Mouse (Mus musculus) myocyte (in vitro differentiated cells): ENCODE data around the gene Glis3.

Source experiments
- CEBPB ChIP-seq: IDR thresholded peaks from 2 replicates; pipeline ENCODE4 v1.6.1; 2011; ENCODE audit warnings: mild to moderate bottlenecking, moderate library complexity; ENCODE audit not compliant: poor library complexity, insufficient read depth, severe bottlenecking
- MYOG ChIP-seq, 3 experiments: IDR thresholded peaks; one replicate each; pipeline ENCODE4 v1.6.1; 2011; ENCODE audit warnings: control low read depth in 2 of 3, low read depth in 2 of 3, mild to moderate bottlenecking in 2 of 3; ENCODE audit not compliant: insufficient read length in 2 of 3, control insufficient read depth in 1 of 3, insufficient read depth in 1 of 3
- POLR2A ChIP-seq: IDR thresholded peaks from one replicate; pipeline ENCODE4 v1.6.1; 2011; ENCODE audit warnings: low read depth, mild to moderate bottlenecking, control low read depth, moderate library complexity; ENCODE audit not compliant: insufficient read length
- POLR2AphosphoS2 ChIP-seq: IDR thresholded peaks from one replicate; pipeline ENCODE4 v1.6.1; 2011; ENCODE audit warnings: low read depth, control low read depth; ENCODE audit not compliant: insufficient read length
- REST ChIP-seq: IDR thresholded peaks from one replicate; pipeline ENCODE4 v1.6.1; 2011; ENCODE audit warnings: mild to moderate bottlenecking, control low read depth, moderate library complexity; ENCODE audit not compliant: insufficient read depth, insufficient read length
- USF1 ChIP-seq: IDR thresholded peaks from one replicate; pipeline ENCODE4 v1.6.1; 2011; ENCODE audit warnings: low read depth, mild to moderate bottlenecking, control low read depth, moderate library complexity

DNA sequence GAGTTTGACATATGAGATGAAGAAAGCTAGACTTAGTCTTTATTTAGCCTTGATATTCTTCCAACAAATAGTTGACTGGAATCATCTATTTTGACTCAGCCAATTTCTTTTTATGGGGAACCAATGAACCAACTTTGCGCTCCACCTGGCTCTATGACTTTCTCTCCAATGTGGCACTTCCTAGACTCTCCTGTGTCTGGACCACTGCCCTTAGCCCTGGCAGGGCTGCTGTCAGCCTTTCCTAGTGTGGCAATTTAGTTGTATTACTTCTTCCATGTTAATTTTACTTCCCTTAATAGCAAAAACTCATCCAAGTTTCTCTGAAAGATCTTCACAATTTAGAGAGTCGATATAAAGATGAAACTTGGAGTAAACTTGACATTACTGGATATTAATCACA is 445.2 kb downstream of the Glis3 start:
- TF ChIP-seq POLR2A (no peak), USF1 (no peak), REST (no peak), POLR2AphosphoS2 (no peak), CEBPB (no peak), MYOG (IDR thresholded peaks at IDR 0.05; ENCODE audit: control insufficient read depth in 1 of 3, insufficient read depth in 1 of 3, insufficient read length in 2 of 3, low read depth in 2 of 3) (no peak)
